Mouse (Mus musculus) embryo, embryonic 11.5 days (tissue): ENCODE results near the gene Muc5b.

Experiments
- DNase-seq: peaks from one replicate; pipeline ENCODE4 v3.0.0-alpha.2; 2012; ENCODE audit warnings: low read depth, low spot score

Muc5b gene

DNA sequence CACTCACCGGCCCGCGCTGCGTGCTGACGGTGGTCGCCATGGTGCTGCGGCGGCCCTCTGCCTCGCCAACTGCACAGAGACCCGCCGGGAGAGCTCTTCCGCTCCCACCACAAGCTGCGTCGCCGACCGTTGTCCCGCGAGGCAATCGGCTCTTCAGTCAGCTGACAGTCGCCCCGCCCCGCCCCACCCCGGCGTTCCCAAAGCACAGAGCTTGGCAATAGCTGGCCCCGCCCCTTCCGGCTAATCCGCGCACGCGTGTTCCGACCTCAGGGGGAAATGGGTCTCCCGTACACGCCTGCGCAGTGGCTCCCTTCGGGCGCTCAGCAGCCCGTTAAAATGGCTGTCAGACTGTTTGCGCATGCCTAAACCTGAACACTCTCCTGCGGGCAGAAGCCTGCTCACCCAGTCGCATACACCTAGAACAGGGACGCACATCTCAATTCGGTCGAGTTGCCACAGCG is 63.4 kb downstream of the Muc5b start:
- DNase-seq = peak; percentile 100

DNA sequence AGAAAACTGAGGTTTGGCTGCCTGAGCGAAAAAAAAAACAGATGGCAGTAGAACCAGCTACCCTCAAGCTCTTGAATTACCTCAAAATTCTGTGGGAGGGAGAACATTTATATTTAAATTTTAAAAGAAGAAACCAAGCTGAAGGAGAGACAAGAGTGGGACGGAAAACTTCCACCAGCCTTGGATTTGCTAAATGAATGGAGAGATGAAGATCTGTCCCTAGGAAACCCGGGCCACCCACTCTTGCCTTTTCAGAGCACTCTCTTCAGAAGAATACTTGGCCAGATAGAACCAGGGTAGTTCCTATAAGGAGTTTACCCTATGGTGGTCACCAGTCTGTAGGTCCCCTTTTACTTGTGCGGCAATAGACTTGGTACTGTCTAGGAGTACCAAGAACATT is 63.9 kb downstream of the Muc5b start:
- no peak for DNase-seq

DNA sequence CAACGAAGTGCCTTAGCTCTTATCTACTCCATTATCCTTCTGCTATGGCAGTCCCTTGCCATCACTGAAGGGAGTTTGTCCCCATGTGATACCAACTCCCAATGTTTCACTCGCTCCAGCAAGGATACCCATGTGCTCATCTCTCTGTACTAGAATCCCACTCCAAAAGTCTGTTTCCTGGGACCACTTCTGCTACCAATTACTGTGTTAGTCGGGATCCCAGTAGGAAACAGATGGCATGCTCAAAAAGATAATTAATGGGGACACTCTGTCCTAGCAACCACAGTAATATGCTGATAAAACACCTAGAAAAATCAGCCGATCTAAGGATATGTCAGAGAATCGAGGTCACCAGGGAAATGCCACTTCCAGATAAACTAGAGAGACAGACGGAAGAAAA is 69.7 kb downstream of the Muc5b start:
- DNase-seq = no peak

DNA sequence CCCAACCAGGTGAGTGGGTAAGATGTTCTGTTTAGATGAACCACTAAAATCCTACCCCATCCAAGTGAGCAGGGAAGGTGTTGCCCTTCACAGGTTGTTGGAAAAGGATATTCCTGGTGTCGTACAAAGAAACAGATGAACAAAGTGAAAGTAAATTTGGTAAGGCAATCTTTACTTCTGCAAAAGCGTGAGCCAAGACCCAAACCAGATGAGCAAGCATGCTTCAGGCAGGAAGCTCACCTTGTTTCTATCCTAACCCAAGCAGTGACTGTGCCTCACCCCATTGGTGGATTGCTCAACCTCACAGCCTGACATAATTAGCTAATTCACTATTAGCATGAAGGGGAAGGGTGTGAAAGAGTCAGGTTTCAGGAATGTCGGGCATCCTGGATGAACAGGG is 72.4 kb downstream of the Muc5b start:
- DNase-seq = no peak

DNA sequence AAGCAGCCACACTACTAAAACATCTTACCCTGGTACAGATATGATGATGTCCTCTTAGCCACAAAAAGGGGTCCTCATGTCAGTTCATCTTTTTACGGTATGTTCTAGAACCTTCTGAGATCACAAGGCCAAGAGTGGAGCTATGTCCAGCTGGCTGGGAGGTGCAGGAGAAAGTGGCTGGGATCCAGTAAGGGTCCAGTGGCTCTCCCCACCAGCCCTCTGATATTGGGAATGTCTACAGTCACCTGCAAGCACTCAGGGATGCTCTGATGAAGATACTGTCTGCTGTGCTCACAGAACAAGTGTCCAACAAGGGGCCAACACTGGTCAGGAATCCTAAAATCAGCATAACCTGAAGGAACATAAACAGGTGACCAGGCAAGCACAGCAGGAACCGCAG is 79.5 kb downstream of the Muc5b start, which contains the start of gene Tollip:
Gene Tollip (minus strand): TSS at position 101 of the 400 bp plus-strand sequence.
- DNase-seq = no peak
